Mouse (Mus musculus): ENCODE data around the gene Smg1. TPM values are rescaled to one million over a fixed set of nuclear protein-coding genes. Genes with fewer than 3 reads are reported as not detected.

The Smg1 gene
- polyA plus RNA-seq, 1 experiment from 2014 or later: 5.1 TPM

GRCm38 (mm10) chr7:118252979-118253378, 9.5 kb upstream of the Smg1 start:
- no peaks in the 10 kb centered on the region for H3K9me3 ChIP-seq (replicated peaks; ENCODE audit: control insufficient read depth, low read length)
- H3K4me3 ChIP-seq (ENCODE audit: low read depth, low read length): no peak overlapping the region
- H3K4me1 ChIP-seq (ENCODE audit: control insufficient read depth, low read depth, low read length): peaks cover 7% of the 10 kb centered on the region
- no peaks in the 10 kb centered on the region for H3K27me3 ChIP-seq (ENCODE audit: control insufficient read depth, insufficient read depth, low read depth, low read length)
- ATAC-seq (ENCODE audit: low read depth): no peak
- H3K9ac ChIP-seq (ENCODE audit: low read depth, low read length): no peak overlapping the region
- no peak overlapping the region for H3K27ac ChIP-seq (ENCODE audit: low read length)
- 79% methylated on average over 3 of the region's 3 CpGs for WGBS (ENCODE audit: insufficient replicate concordance)
- H3K4me2 ChIP-seq (ENCODE audit: low read depth, low read length): no peak overlapping the region
- H3K36me3 ChIP-seq (ENCODE audit: control insufficient read depth, insufficient read depth): no peaks in the 10 kb centered on the region

GRCm38 (mm10) chr7:118252349-118252748, 8.9 kb upstream of the Smg1 start:
- no peaks in the 10 kb centered on the region for H3K36me3 ChIP-seq (ENCODE audit: control insufficient read depth, insufficient read depth)
- WGBS (ENCODE audit: insufficient replicate concordance): 47% methylated on average over 4 of the region's 4 CpGs
- peak; percentile 80 for ATAC-seq (ENCODE audit: low read depth)
- peaks cover 7% of the 10 kb centered on the region for H3K4me1 ChIP-seq (ENCODE audit: control insufficient read depth, low read depth, low read length)
- no peak overlapping the region for H3K9ac ChIP-seq (ENCODE audit: low read depth, low read length)
- H3K4me2 ChIP-seq (ENCODE audit: low read depth, low read length): no peak overlapping the region
- no peak overlapping the region for H3K4me3 ChIP-seq (ENCODE audit: low read depth, low read length)
- H3K27ac ChIP-seq (ENCODE audit: low read length): no peak overlapping the region
- H3K9me3 ChIP-seq (replicated peaks; ENCODE audit: control insufficient read depth, low read length): no peaks in the 10 kb centered on the region
- H3K27me3 ChIP-seq (ENCODE audit: control insufficient read depth, insufficient read depth, low read depth, low read length): no peaks in the 10 kb centered on the region

GRCm38 (mm10) chr7:118251392-118252170, 8.1 kb upstream of the Smg1 start:
- Histone ChIP-seq H3K9ac (ENCODE audit: low read depth, low read length) (no peak overlapping the region), H3K36me3 (ENCODE audit: control insufficient read depth, insufficient read depth) (no peaks in the 10 kb centered on the region), H3K27ac (ENCODE audit: low read length) (no peak overlapping the region), H3K4me2 (ENCODE audit: low read depth, low read length) (no peak overlapping the region), H3K4me3 (ENCODE audit: low read depth, low read length) (no peak overlapping the region), H3K9me3 (replicated peaks; ENCODE audit: control insufficient read depth, low read length) (no peaks in the 10 kb centered on the region), H3K4me1 (ENCODE audit: control insufficient read depth, low read depth, low read length) (peaks cover 7% of the 10 kb centered on the region), H3K27me3 (ENCODE audit: control insufficient read depth, insufficient read depth, low read depth, low read length) (no peaks in the 10 kb centered on the region)
- ATAC-seq (ENCODE audit: low read depth): no peak
- WGBS (ENCODE audit: insufficient replicate concordance): 79% methylated on average over 2 of the region's 2 CpGs

- Histone ChIP-seq H3K27ac (ENCODE audit: low read length) (peak overlapping the region; percentile 58), H3K9me3 (replicated peaks; ENCODE audit: control insufficient read depth, low read length) (no peaks in the 10 kb centered on the region), H3K4me2 (ENCODE audit: low read depth, low read length) (no peak overlapping the region), H3K9ac (ENCODE audit: low read depth, low read length) (no peak overlapping the region), H3K27me3 (ENCODE audit: control insufficient read depth, insufficient read depth, low read depth, low read length) (no peaks in the 10 kb centered on the region), H3K4me3 (ENCODE audit: low read depth, low read length) (no peak overlapping the region), H3K36me3 (ENCODE audit: control insufficient read depth, insufficient read depth) (no peaks in the 10 kb centered on the region), H3K4me1 (ENCODE audit: control insufficient read depth, low read depth, low read length) (peaks cover 4% of the 10 kb centered on the region)
- peak; percentile 24 for ATAC-seq (ENCODE audit: low read depth)
- WGBS (ENCODE audit: insufficient replicate concordance): 58% methylated on average over 4 of the region's 4 CpGs
Observed at GRCm38 (mm10) chr7:118250482-118251160, 7.2 kb upstream of the Smg1 start.

- H3K27ac ChIP-seq (ENCODE audit: low read length): no peak overlapping the region
- H3K9me3 ChIP-seq (replicated peaks; ENCODE audit: control insufficient read depth, low read length): no peaks in the 10 kb centered on the region
- H3K27me3 ChIP-seq (ENCODE audit: control insufficient read depth, insufficient read depth, low read depth, low read length): no peaks in the 10 kb centered on the region
- no peak for ATAC-seq (ENCODE audit: low read depth)
- WGBS (ENCODE audit: insufficient replicate concordance): 59% methylated on average over 2 of the region's 2 CpGs
- no peak overlapping the region for H3K4me3 ChIP-seq (ENCODE audit: low read depth, low read length)
- no peak overlapping the region for H3K4me2 ChIP-seq (ENCODE audit: low read depth, low read length)
- H3K4me1 ChIP-seq (ENCODE audit: control insufficient read depth, low read depth, low read length): peaks cover 5% of the 10 kb centered on the region
- no peak overlapping the region for H3K9ac ChIP-seq (ENCODE audit: low read depth, low read length)
- H3K36me3 ChIP-seq (ENCODE audit: control insufficient read depth, insufficient read depth): no peaks in the 10 kb centered on the region
Observed at GRCm38 (mm10) chr7:118249563-118249962, 6.1 kb upstream of the Smg1 start.

GRCm38 (mm10) chr7:118248069-118248468, 4.6 kb upstream of the Smg1 start:
- Histone ChIP-seq H3K9ac (ENCODE audit: low read depth, low read length) (no peak overlapping the region), H3K9me3 (replicated peaks; ENCODE audit: control insufficient read depth, low read length) (no peaks in the 10 kb centered on the region), H3K4me1 (ENCODE audit: control insufficient read depth, low read depth, low read length) (peaks cover 9% of the 10 kb centered on the region), H3K4me3 (ENCODE audit: low read depth, low read length) (no peak overlapping the region), H3K27ac (ENCODE audit: low read length) (no peak overlapping the region), H3K27me3 (ENCODE audit: control insufficient read depth, insufficient read depth, low read depth, low read length) (no peaks in the 10 kb centered on the region), H3K36me3 (ENCODE audit: control insufficient read depth, insufficient read depth) (no peaks in the 10 kb centered on the region), H3K4me2 (ENCODE audit: low read depth, low read length) (no peak overlapping the region)
- 61% methylated on average over 8 of the region's 8 CpGs for WGBS (ENCODE audit: insufficient replicate concordance)
- no peak for ATAC-seq (ENCODE audit: low read depth)

- H3K36me3 ChIP-seq (ENCODE audit: control insufficient read depth, insufficient read depth): no peaks in the 10 kb centered on the region
- WGBS (ENCODE audit: insufficient replicate concordance): 84% methylated on average over 3 of the region's 3 CpGs
- H3K27ac ChIP-seq (ENCODE audit: low read length): no peak overlapping the region
- H3K9me3 ChIP-seq (replicated peaks; ENCODE audit: control insufficient read depth, low read length): no peaks in the 10 kb centered on the region
- no peak overlapping the region for H3K9ac ChIP-seq (ENCODE audit: low read depth, low read length)
- H3K4me1 ChIP-seq (ENCODE audit: control insufficient read depth, low read depth, low read length): peaks cover 14% of the 10 kb centered on the region
- H3K27me3 ChIP-seq (ENCODE audit: control insufficient read depth, insufficient read depth, low read depth, low read length): no peaks in the 10 kb centered on the region
- no peak overlapping the region for H3K4me3 ChIP-seq (ENCODE audit: low read depth, low read length)
- H3K4me2 ChIP-seq (ENCODE audit: low read depth, low read length): no peak overlapping the region
- no peak for ATAC-seq (ENCODE audit: low read depth)
Observed at GRCm38 (mm10) chr7:118245260-118245659, 1.8 kb upstream of the Smg1 start.

- no peaks in the 10 kb centered on the region for H3K9me3 ChIP-seq (replicated peaks; ENCODE audit: control insufficient read depth, low read length)
- ATAC-seq (ENCODE audit: low read depth): peak; percentile 49
- H3K27me3 ChIP-seq (ENCODE audit: control insufficient read depth, insufficient read depth, low read depth, low read length): no peaks in the 10 kb centered on the region
- peak overlapping the region; percentile 97 for H3K4me3 ChIP-seq (ENCODE audit: low read depth, low read length)
- peak overlapping the region; percentile 99 for H3K27ac ChIP-seq (ENCODE audit: low read length)
- H3K9ac ChIP-seq (ENCODE audit: low read depth, low read length): peak overlapping the region; percentile 98
- peaks cover 14% of the 10 kb centered on the region for H3K4me1 ChIP-seq (ENCODE audit: control insufficient read depth, low read depth, low read length)
- no peaks in the 10 kb centered on the region for H3K36me3 ChIP-seq (ENCODE audit: control insufficient read depth, insufficient read depth)
- peak overlapping the region; percentile 94 for H3K4me2 ChIP-seq (ENCODE audit: low read depth, low read length)
- WGBS (ENCODE audit: insufficient replicate concordance): under 1% methylated on average over 50 of the region's 50 CpGs
Observed at GRCm38 (mm10) chr7:118242911-118243412, 508 bp downstream of the Smg1 start.

- WGBS (ENCODE audit: insufficient replicate concordance): 13% methylated on average over 6 of the region's 6 CpGs
- Histone ChIP-seq H3K9me3 (replicated peaks; ENCODE audit: control insufficient read depth, low read length) (no peaks in the 10 kb centered on the region), H3K9ac (ENCODE audit: low read depth, low read length) (peak overlapping the region; percentile 98), H3K4me3 (ENCODE audit: low read depth, low read length) (peak overlapping the region; percentile 97), H3K36me3 (ENCODE audit: control insufficient read depth, insufficient read depth) (no peaks in the 10 kb centered on the region), H3K27me3 (ENCODE audit: control insufficient read depth, insufficient read depth, low read depth, low read length) (no peaks in the 10 kb centered on the region), H3K4me2 (ENCODE audit: low read depth, low read length) (peak overlapping the region; percentile 94), H3K27ac (ENCODE audit: low read length) (peak overlapping the region; percentile 99), H3K4me1 (ENCODE audit: control insufficient read depth, low read depth, low read length) (peaks cover 14% of the 10 kb centered on the region)
- no peak for ATAC-seq (ENCODE audit: low read depth)
Observed at GRCm38 (mm10) chr7:118242309-118242708, 1.2 kb downstream of the Smg1 start.
